30 mouse cellular contexts compared by ENCODE assay signal in genomic region chr11:108770064-108770463, GRCm38 (mm10).
DNase-seq lines count a peak whose midpoint lies in the region; ATAC-seq lines count a peak whose summit lies in the region.
"Had no signal": no experiment of that assay in that cellular context is flagged by ENCODE, and none has a peak within 500 bp of the region (broad histone marks: within the 10 kb centered on the region; RNA-seq: fewer than 3 reads in every experiment).

No protein-coding gene starts in this region.

- H3K4me1 ChIP-seq in kidney, embryonic 16.5 days (ENCODE audit: insufficient read depth, low read length), result peaks cover 9% of the 10 kb centered on the region; the same call in 1 of the 2 replicates
- H3K4me1 ChIP-seq in embryonic facial prominence, embryonic 13.5 days, result peaks cover 17% of the 10 kb centered on the region
- H3K4me1 ChIP-seq: heart, embryonic 12.5 days; hindbrain, embryonic 13.5 days; limb, embryonic 15.5 days; liver, embryonic 13.5 days had no signal

- H3K36me3 ChIP-seq in kidney, embryonic 16.5 days (ENCODE audit: insufficient read depth, low read length), result no peaks in the 10 kb centered on the region
- no peaks in the 10 kb centered on the region for H3K36me3 ChIP-seq in embryonic facial prominence, embryonic 13.5 days
- H3K36me3 ChIP-seq: embryonic facial prominence, embryonic 15.5 days; G1E; heart, embryonic 12.5 days; hindbrain, embryonic 13.5 days; limb, embryonic 10.5 days; limb, embryonic 15.5 days; liver, embryonic 13.5 days; neural tube, embryonic 13.5 days had no signal

- no peaks in the 10 kb centered on the region for H3K9me3 ChIP-seq in kidney, embryonic 16.5 days (ENCODE audit: low read length)
- H3K9me3 ChIP-seq in embryonic facial prominence, embryonic 13.5 days, result no peaks in the 10 kb centered on the region
- H3K9me3 ChIP-seq: embryonic facial prominence, embryonic 15.5 days; forebrain, embryonic 13.5 days; heart, embryonic 12.5 days; hindbrain, embryonic 13.5 days; limb, embryonic 10.5 days; limb, embryonic 15.5 days; liver, embryonic 13.5 days; neural tube, embryonic 13.5 days had no signal

- ATAC-seq in kidney, embryonic 16.5 days (ENCODE audit: low FRiP score, low TSS enrichment), result peak; percentile 46; the same call in 1 of the 2 replicates
- ATAC-seq in embryonic facial prominence, embryonic 13.5 days (ENCODE audit: insufficient number of reproducible peaks, insufficient read depth, low FRiP score, low TSS enrichment, low read depth), result no peak
- ATAC-seq in frontal cortex, adult (ENCODE audit: low TSS enrichment), result no peak
- ATAC-seq: forebrain, embryonic 13.5 days; intestine, postnatal 0 days; Patski had no signal

- H3K4me3 ChIP-seq in kidney, embryonic 16.5 days (ENCODE audit: low read length), result no peak overlapping the region
- no peak overlapping the region for H3K4me3 ChIP-seq in embryonic facial prominence, embryonic 13.5 days
- H3K4me3 ChIP-seq: embryonic facial prominence, embryonic 15.5 days; forebrain, embryonic 13.5 days; heart, adult 2 months; heart, embryonic 12.5 days; hindbrain, embryonic 13.5 days; limb, embryonic 10.5 days; limb, embryonic 15.5 days; liver, embryonic 13.5 days; neural tube, embryonic 13.5 days had no signal

- 30% methylated on average over 3 of the region's 3 CpGs for WGBS in kidney, embryonic 16.5 days
- WGBS in embryonic facial prominence, embryonic 13.5 days, result 18% methylated on average over 3 of the region's 3 CpGs

- H3K9ac ChIP-seq in kidney, embryonic 16.5 days (replicated peaks; ENCODE audit: low read length), result no peak overlapping the region
- H3K9ac ChIP-seq in embryonic facial prominence, embryonic 13.5 days, result 0 out of 2 replicates have a peak overlapping the region, but pooled peaks have one; percentile 22
- H3K9ac ChIP-seq: embryonic facial prominence, embryonic 15.5 days; forebrain, embryonic 13.5 days; heart, embryonic 12.5 days; hindbrain, embryonic 13.5 days; limb, embryonic 15.5 days; liver, embryonic 13.5 days; neural tube, embryonic 13.5 days had no signal

- H3K27ac ChIP-seq in kidney, embryonic 16.5 days (ENCODE audit: low read length), result no peak overlapping the region
- H3K27ac ChIP-seq in embryonic facial prominence, embryonic 13.5 days, result no peak overlapping the region
- H3K27ac ChIP-seq: embryonic facial prominence, embryonic 15.5 days; forebrain, embryonic 13.5 days; heart, adult 2 months; hindbrain, embryonic 13.5 days; limb, embryonic 10.5 days; limb, embryonic 15.5 days; liver, embryonic 13.5 days; neural tube, embryonic 13.5 days; stomach, postnatal 0 days had no signal

- peak; percentile 20 for DNase-seq in adrenal gland, postnatal 10 days
- no peak for DNase-seq in adrenal gland, postnatal 4 days (ENCODE audit: low spot score in 2 of 2)
- DNase-seq in kidney, adult 11 months, result no peak
- DNase-seq in NIH3T3 (ENCODE audit: low read depth), result peak; percentile 6
- DNase-seq in ovary, postnatal 36 days (ENCODE audit: low spot score), result no peak
- DNase-seq: cerebellum, adult 8-10 months; cerebellum, postnatal 25 days; heart, adult 2 months; heart, postnatal 4 days; kidney, postnatal 14 days; layer of hippocampus, adult 9-11 months; liver, embryonic 13.5 days; lung, adult 18-20 months; lung, postnatal 10 days; thymus, adult 18-20 months; thymus, postnatal 36 days had no signal

- no peak overlapping the region for H3K4me2 ChIP-seq in kidney, embryonic 16.5 days (replicated peaks; ENCODE audit: low read depth, low read length)
- no peak overlapping the region for H3K4me2 ChIP-seq in embryonic facial prominence, embryonic 13.5 days
- H3K4me2 ChIP-seq: embryonic facial prominence, embryonic 15.5 days; forebrain, embryonic 13.5 days; heart, embryonic 12.5 days; hindbrain, embryonic 13.5 days; limb, embryonic 15.5 days; liver, embryonic 13.5 days; neural tube, embryonic 13.5 days had no signal

- no peaks in the 10 kb centered on the region for H3K27me3 ChIP-seq in kidney, embryonic 16.5 days (ENCODE audit: insufficient read depth, low read length)
- no peaks in the 10 kb centered on the region for H3K27me3 ChIP-seq in embryonic facial prominence, embryonic 13.5 days
- H3K27me3 ChIP-seq: embryonic facial prominence, embryonic 15.5 days; forebrain, embryonic 13.5 days; heart, embryonic 12.5 days; hindbrain, embryonic 13.5 days; limb, embryonic 15.5 days; liver, embryonic 13.5 days; neural tube, embryonic 13.5 days; Patski had no signal

Comparison
In these comparisons a context has a peak if more than half of its experiments do, and no peak if none do; other contexts are left out.
1. DNase-seq: peak in adrenal gland, postnatal 10 days (single experiment) and NIH3T3 (single experiment); none in adrenal gland, postnatal 4 days (0 of 2), kidney, adult 11 months (single experiment) and ovary, postnatal 36 days (single experiment).